Mouse (Mus musculus) CD8-positive naive resting alpha-beta T cell, adult 2 months (primary cell): Measurements from ENCODE around the gene Capns1.

Experiments
- DNase-seq, 2 experiments: peaks; one replicate each; pipeline ENCODE4 v3.0.0; 2022; ENCODE audit warnings: low read depth in 2 of 2, low spot score in 2 of 2

Capns1 gene

DNA sequence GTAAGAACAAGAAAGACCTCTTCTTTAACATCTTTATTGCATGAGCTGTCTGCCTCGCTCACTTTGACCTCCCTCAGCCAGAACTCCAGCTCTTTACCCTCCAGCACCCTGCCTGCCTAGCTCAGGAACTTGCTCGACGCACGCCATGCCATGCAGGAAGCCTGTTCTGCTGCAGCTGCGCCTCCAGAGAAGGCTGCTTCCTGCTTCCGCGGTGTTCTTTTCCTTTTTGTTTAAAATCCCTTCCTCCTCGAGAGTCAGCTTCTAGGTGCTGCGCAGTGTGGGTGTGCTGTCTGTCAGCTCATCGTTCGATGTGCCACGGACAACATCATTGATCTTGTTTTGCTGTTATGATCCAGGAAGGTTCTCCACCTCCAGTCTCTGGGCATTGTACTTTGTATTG, 22.1 kb downstream of the Capns1 start:
- no peak for DNase-seq

DNA sequence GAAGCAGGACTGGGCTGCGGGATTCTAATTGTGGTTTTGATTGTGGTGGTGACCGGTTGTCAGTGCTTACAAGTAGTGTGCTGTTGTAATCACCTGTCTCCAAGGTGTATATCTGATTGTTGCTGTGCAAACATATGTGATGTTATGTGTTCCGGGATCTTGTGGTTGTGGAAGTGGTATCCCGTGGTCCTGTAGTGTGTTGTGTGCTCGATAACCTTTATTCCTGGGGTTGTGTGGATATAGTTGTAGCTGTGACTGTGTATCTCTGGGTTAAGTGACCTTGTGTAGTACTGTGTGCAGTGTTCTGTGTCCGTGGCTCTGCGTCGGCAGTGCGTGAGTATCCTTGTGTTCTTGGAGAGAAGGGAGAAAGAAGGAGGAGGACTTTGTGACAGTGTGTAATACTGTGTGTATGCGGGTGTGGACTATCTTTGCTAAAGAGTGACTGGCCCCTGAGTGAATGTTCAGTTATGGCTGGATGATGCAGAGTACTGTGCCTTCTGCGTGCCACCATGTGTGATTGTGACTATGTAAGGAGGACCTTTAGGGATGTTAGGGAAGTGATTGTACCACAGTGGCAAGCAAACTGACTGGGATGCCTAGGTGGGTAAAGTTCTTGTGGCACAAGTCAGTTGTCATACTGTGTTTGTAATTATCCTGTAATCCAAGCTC, 28.2 kb downstream of the Capns1 start:
- DNase-seq: no peak

DNA sequence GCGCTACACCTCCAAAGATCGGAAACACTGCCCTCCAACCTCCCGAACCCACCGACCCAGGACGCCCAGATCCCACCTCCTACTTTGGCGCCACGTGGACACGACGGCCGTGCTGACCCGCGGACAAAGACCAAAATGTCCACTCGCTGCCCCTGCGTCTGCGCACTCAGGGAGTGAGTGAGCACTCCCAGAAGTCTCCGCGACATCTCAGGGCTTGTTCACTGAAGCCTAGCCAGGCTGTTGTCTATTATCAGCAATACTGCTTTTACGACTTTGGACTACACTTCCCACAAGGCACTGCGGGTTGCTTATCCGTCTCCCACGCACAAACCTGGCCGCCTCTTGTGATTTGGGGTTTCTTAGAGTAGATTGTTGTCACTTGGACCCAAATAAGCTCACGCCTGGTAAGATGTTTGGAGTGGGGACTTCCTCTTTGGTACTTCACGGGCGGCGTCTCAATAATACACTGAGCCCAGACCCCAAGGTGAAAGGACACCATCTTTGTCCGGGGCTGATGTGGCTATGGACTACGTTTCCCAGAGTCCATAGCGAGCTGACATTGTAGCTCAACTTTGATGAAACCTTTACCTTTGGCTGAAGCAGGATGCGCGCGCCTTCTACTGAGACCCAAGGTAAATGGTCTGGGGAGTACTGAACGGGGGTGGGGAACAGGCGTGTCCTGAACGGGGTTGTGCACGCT, 28.9 kb downstream of the Capns1 start, which contains the start of gene Zfp146:
TSS of gene Zfp146 (minus strand) at position 168 of the 700 bp plus-strand sequence.
- peak; percentile 79 to 89 for DNase-seq

DNA sequence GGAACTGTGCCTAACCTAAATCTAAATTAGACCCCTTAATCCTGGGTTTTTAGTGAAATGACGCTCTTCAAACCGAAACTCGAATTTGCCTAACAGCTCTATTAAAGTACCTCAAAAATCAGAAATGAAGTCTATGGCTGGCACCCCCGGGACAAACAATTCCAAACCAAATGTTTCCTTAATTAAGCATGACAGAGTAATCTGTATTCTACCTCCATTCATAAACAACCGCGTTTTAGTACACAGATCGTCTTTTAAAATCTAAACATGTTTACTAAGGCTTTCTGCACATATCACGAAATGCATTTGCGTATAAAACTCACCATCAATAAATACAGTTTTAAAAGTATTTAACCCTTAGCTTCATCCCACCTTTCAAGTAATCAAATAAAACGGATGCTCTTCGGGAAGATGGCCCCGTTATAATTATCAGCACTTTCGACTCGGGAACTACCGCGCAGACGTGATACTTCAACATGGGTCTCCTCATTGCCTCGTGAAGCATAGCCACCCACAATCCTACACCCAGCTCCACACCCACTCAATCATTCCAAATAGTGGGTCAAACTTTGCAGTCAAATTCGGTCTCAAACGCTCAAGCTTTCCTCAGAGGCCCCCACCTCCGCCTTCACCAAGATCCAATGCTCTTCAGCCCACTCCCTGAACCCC, 29.6 kb downstream of the Capns1 start:
- DNase-seq: no peak

DNA sequence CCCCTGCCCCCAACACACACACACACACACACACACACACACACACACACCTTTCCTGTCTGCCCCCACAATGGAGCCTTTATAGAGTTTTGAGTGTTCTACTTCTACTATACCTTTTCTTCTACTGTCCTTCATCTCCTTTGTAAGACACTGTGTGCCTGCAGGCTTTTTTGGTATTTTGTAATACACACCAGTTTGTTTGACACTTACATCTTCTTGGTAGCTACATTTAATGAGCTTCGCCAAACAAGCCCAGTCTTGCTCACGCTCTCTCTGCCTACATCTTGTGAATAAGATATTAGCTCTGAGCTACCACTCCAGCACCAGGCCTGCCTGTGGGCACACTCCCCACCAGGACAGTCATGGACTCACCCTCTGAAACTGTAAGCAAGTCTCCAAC, 33.9 kb downstream of the Capns1 start:
- DNase-seq: no peak

DNA sequence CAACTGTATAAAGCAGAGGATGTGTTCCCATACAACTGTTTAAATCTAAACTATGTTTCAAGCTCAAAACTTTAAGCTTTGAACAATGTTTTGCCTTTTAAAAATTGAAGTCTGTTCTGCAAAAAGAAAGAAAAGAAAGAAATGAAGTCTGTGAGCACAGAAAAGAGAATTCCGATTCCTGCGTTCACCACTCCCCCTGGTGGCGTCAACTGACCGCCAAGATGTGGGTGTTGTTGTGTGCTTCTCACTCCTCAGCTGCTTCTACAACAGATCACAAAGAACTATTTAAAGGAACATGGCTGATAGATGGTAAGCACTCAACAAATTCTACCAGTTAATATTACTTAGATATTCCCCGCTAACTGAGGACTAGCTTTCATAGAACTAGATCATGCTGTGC, 35.5 kb downstream of the Capns1 start:
- DNase-seq: no peak

DNA sequence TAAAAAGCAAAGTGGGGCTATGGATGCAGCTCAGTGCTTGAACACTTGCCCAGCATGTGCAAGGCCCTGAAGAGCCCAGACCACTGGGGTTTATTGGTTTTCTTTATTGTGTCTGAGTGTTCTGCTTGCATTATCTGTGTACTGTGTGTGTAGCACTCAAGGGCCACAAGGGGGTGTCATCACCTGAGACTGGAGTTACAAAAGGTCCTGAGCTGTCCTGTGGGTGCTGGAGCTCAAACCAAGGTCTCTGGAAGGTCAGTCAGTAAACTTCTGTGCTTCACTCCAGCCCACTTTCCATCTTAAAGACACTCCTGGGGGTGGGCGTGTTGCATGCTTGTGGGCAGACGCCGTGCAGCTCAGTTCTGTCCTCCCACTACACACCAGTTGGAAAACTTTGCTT, 43.1 kb downstream of the Capns1 start:
- DNase-seq: no peak

DNA sequence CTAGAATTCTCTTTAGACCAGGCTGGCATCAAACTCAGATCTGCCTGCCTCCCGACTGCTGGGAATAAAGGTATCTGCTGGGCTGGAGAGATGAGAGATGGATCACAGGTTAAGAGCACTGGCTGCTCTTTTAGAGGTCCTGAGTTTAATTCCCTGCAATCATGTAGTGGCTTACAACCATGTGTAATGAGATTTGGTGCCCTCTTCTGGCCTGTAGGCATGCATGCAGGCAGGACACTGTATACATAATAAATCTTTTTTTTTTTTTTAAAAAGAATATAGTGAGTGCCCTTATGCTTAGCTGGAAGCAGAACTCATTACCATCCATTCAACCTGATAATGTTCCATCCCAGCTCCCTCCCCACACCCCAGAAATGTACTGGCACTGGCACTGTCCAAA, 44.6 kb downstream of the Capns1 start:
- DNase-seq: no peak

DNA sequence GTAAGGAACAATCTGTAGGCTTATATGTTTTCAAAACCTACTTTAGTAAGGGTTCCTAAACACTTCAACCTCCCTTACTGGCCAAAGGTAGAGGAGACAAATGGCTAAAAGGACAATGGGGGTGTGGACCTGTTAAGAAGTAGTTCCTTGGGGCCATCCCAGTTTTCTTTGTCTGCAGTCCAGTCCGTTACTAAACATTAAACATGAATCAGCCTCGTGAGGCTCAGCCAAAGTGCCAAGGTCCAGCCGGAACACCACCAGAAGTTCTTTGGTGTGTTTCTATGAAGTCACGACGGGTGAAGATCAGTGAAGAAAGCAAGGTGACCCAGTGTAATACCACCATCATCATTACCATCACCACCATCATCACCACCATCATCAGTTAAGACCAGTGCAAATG, 51.6 kb downstream of the Capns1 start:
- no peak for DNase-seq

DNA sequence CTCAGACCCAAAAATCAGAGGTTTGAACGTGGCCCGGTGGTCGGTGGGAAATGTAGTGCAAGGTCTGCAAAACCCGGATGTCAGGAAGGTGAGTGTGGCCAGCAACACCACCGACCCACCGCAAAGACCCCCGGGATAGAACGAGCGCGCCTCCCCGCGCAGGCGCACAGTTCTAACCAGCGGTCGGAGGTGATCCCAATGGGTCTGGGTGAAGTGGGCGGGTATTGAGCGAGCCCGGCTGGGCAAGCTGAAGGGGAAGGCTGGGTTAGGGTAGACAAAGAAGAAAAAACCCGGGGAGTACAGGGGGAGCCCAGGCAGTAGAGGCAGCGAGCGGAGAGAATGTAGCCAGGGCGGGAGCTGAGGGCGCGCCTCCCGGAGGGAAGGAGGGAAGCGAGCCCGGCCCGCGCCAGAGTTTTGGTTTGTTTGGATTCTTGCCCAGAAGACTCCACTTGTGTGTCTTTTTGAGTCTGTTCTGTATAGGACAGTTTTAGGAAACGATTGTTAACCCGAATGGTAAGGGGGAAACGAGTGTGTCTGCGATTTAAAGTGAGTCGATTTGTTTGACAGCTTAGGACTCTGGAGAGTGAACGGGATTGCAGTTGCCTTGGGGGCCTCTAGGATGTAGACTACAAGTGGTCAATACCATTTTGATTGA, 54.9 kb downstream of the Capns1 start:
- DNase-seq: no peak

DNA sequence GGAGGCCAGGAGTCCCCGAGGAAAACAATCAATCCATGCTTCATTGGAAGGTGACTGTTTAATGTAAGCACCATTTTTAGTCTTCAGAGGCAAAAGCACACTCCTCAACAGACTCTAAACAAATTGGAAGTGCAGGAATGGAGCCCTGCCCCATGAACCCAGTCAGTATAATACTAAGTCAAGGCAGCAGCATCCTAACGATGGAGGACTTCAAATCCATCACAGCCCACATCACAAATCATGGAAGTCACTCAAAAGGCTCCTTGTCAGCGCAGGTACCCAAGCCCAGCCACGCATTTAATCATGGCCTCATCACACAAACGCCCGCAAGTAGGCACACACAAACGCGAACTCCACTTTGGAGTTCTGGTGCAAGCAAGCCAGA, 55.4 kb downstream of the Capns1 start:
- no peak for DNase-seq
